In the genomic region with DNA sequence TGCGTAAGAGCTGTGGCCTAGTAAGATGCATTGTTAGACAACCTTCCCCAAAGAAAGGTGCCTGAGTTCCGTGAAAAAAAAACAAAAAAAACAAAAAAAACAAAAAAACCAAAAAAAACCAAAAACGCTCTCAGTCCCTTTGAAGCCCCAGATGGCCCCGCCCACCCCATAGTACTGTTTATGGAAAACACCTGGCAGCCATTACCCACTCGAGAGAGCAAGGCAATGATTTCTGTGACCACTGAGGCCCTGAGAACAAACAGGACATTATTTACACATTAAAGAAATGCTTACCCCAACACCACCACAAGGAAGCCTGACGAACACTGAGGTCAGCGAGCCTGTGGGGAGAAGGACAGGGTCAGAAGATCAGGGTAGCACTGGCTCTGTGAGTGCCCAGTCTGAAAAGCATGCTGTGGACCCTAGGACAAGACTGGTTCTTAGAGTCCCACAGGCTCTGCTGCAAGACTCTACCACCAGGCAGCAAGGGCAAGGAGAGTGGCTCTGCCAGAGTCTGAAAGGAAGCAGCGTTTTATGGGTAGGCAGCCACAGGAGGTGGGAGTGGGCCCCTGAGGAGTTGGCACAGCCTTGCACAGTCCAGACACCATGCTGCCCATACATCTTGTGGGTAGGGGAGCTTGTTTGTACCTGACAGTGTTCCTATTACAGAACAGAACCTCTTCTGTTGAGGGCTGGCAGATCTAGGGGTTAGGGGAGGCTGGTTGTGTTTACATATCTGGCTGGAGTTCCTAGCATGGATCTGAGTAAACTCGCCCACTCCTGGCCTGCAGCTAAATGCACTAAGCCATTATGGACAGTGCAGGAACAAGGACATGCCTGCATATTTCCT, we compare ENCODE assay signal across 21 mouse cellular contexts.
DNase-seq lines count a peak whose midpoint lies in the region; ATAC-seq and TF ChIP-seq lines count a peak whose summit lies in the region.
"Had no signal": no experiment of that assay in that cellular context is flagged by ENCODE, and none has a peak within 500 bp of the region (broad histone marks: within the 10 kb centered on the region; RNA-seq: fewer than 3 reads in every experiment).

No protein-coding gene starts in this region.

- peaks cover 28% of the 10 kb centered on the region for H3K4me1 ChIP-seq in embryonic facial prominence, embryonic 15.5 days
- H3K4me1 ChIP-seq in limb, embryonic 13.5 days, result peaks cover 53% of the 10 kb centered on the region
- H3K4me1 ChIP-seq in kidney, adult 2 months (ENCODE audit: control insufficient read depth, insufficient read depth, low read length), result peaks cover 4% of the 10 kb centered on the region; the same call in 1 of the 2 replicates

- peak overlapping the region; percentile 67 for H3K27ac ChIP-seq in embryonic facial prominence, embryonic 15.5 days (replicated peaks)
- peak overlapping the region; percentile 88 for H3K27ac ChIP-seq in limb, embryonic 13.5 days
- no peak overlapping the region for H3K27ac ChIP-seq in kidney, adult 2 months (ENCODE audit: insufficient read depth, low read depth, low read length)
- H3K27ac ChIP-seq: forebrain, embryonic 12.5 days; left cerebral cortex, adult 2 months; midbrain, embryonic 13.5 days had no signal

- 38% methylated on average over 9 of the region's 9 CpGs for WGBS in embryonic facial prominence, embryonic 15.5 days
- 23% methylated on average over 9 of the region's 9 CpGs for WGBS in limb, embryonic 13.5 days
- 78% methylated on average over 9 of the region's 9 CpGs for WGBS in kidney, adult 2 months

- peak; percentile 36 for DNase-seq in embryo, embryonic 10.5 days (ENCODE audit: low spot score)
- no peak for DNase-seq in embryo, embryonic 9.5 days (ENCODE audit: extremely low spot score)
- peak; percentile 35 for DNase-seq in ZHBTc4 (ENCODE audit: low read depth, low spot score)
- DNase-seq in kidney, adult 2 months, result no peak
- no peak for DNase-seq in layer of hippocampus, postnatal 36 days
- DNase-seq in right cerebral cortex, adult 2 months (ENCODE audit: low spot score in 2 of 2), result no peak
- DNase-seq: adrenal gland, postnatal 14 days; cerebellum, adult 9-11 months; gastrocnemius, postnatal 25 days; kidney, adult 11 months; kidney, postnatal 14 days; liver; liver, postnatal 0 days; lung, postnatal 10 days had no signal

- peaks cover 55% of the 10 kb centered on the region for H3K36me3 ChIP-seq in embryonic facial prominence, embryonic 15.5 days
- peaks cover 59% of the 10 kb centered on the region for H3K36me3 ChIP-seq in limb, embryonic 13.5 days
- H3K36me3 ChIP-seq in kidney, adult 2 months (ENCODE audit: control insufficient read depth, insufficient read depth, low read length), result no peaks in the 10 kb centered on the region

- H3K4me3 ChIP-seq in embryonic facial prominence, embryonic 15.5 days (replicated peaks), result no peak overlapping the region
- no peak overlapping the region for H3K4me3 ChIP-seq in limb, embryonic 13.5 days
- H3K4me3 ChIP-seq in kidney, adult 2 months (ENCODE audit: insufficient read depth, low read depth, low read length), result no peak overlapping the region
- H3K4me3 ChIP-seq: forebrain, embryonic 12.5 days; left cerebral cortex, adult 2 months; midbrain, embryonic 13.5 days had no signal

- H3K4me2 ChIP-seq in embryonic facial prominence, embryonic 15.5 days (replicated peaks), result no peak overlapping the region
- peak overlapping the region; percentile 12; the same call in 1 of the 2 replicates for H3K4me2 ChIP-seq in limb, embryonic 13.5 days (replicated peaks)
- H3K4me2 ChIP-seq: forebrain, embryonic 12.5 days; midbrain, embryonic 13.5 days had no signal

- no peak for TF ChIP-seq CTCF in kidney, adult 2 months (conservative IDR thresholded peaks at IDR 0.05; ENCODE audit: insufficient read depth, insufficient read length, low read depth, low read length)

- no peaks in the 10 kb centered on the region for H3K27me3 ChIP-seq in embryonic facial prominence, embryonic 15.5 days
- H3K27me3 ChIP-seq in limb, embryonic 13.5 days, result no peaks in the 10 kb centered on the region
- no peaks in the 10 kb centered on the region for H3K27me3 ChIP-seq in kidney, adult 2 months (replicated peaks; ENCODE audit: control insufficient read depth, insufficient read depth, low read length)
- H3K27me3 ChIP-seq: forebrain, embryonic 12.5 days; midbrain, embryonic 13.5 days; Patski had no signal

- H3K9ac ChIP-seq in embryonic facial prominence, embryonic 15.5 days, result no peak overlapping the region
- H3K9ac ChIP-seq in limb, embryonic 13.5 days, result 0 out of 2 replicates have a peak overlapping the region, but pooled peaks have one; percentile 9
- H3K9ac ChIP-seq: forebrain, embryonic 12.5 days; liver, postnatal 0 days; midbrain, embryonic 13.5 days had no signal

- ATAC-seq in embryonic facial prominence, embryonic 15.5 days (ENCODE audit: insufficient number of reproducible peaks, low FRiP score, low TSS enrichment, low read depth), result peak; percentile 20; the same call in 1 of the 2 replicates
- 0 out of 2 replicates have a peak, but pooled peaks have one; percentile 26 for ATAC-seq in limb, embryonic 13.5 days (ENCODE audit: low FRiP score, low read depth)
- ATAC-seq: activated CD4-positive, CD25-positive, alpha-beta regulatory T cell, adult 4 months; liver, postnatal 0 days; midbrain, embryonic 13.5 days; Patski had no signal

- no peaks in the 10 kb centered on the region for H3K9me3 ChIP-seq in embryonic facial prominence, embryonic 15.5 days (replicated peaks)
- no peaks in the 10 kb centered on the region for H3K9me3 ChIP-seq in limb, embryonic 13.5 days
- H3K9me3 ChIP-seq: forebrain, embryonic 12.5 days; midbrain, embryonic 13.5 days had no signal

- no peak for TF ChIP-seq POLR2A in kidney, adult 2 months (IDR thresholded peaks at IDR 0.05; ENCODE audit: low read depth, low read length)

Comparison
In these comparisons a context has a peak if more than half of its experiments do, and no peak if none do; other contexts are left out.
1. DNase-seq: peak in embryo, embryonic 10.5 days (single experiment) and ZHBTc4 (single experiment); none in embryo, embryonic 9.5 days (single experiment), kidney, adult 2 months (single experiment), layer of hippocampus, postnatal 36 days (0 of 2) and right cerebral cortex, adult 2 months (0 of 2).